Mouse (Mus musculus) natural killer cell, adult 2 months (primary cell): Measurements from ENCODE around the gene Cd101.

Source experiments
- DNase-seq, 2 experiments: peaks; one replicate each; pipeline ENCODE4 v3.0.0; 2022; ENCODE audit warnings: low spot score in 2 of 2

Gene Cd101

DNA sequence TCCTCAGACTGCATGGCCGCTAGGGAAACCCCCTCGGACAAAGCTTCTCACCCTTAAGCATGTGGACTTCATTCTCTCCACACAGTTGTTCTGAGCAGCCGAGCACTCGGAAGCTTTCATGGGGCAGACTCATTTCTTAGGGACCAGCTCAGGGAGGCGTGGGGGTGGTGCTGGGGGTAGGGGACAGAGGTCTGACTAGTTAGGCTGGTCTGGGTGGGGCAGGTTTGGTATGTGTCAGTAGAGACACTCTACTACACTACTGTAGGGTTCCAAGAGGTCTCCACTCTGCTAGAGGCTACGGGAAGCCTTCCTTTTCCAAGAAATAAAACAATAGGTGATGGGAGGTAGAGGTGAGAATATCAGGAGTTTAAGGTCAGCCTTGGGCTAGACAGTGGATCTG lies 15.3 kb upstream of the Cd101 start:
- no peak for DNase-seq

DNA sequence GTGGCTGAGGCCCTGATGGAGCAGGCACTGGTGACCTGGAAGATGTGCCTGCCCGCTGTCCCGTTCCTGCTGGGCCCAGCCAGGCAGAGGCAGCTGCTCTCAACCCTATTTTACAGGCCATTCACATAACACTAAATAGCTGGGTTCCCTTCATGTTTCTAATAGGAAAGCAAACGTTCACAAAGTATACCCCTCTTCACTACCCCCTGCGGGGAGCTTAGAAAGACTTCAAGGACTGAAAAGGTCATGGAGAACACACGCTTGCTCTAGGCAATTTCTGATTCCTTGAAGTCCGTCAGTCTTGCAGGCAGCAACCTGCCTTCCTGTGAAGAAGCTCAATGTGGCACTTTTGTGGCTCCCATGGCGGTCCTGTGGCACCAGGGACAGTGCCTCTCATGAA lies 12.6 kb upstream of the Cd101 start:
- DNase-seq = no peak

DNA sequence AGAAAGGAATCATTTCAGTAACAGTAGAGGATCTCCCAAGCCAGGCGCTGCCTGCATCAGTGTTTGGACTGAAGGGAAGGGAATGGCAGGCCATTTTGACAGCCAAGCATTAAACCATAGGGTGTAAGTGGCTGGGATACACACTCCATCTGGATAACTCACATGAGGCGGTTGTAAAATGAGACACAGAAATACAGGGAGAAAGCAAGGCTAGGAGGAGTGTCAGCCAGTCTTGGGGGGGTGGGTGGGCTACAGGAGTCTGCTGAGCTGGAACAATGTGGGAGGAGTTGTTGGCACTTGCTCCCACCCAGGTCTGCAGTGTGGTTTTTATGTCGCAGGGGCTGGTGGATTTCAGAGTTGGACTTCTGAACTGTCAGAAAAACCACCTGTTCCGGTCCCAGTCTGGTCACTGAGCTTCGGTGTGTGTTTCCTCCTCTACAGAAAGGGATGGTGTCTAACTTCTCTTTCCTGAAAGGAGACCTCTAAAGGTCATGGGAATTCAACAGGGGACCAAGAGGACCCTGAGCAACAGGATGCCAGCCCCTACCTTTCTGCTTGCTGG lies 8.7 kb upstream of the Cd101 start:
- no peak for DNase-seq

GRCm38 (mm10) chr3:101036001-101036400 lies 6.6 kb upstream of the Cd101 start:
- DNase-seq = no peak

- DNase-seq = no peak
Observed at GRCm38 (mm10) chr3:101034509-101034908, 5.2 kb upstream of the Cd101 start.

GRCm38 (mm10) chr3:101033644-101034043 lies 4.3 kb upstream of the Cd101 start:
- no peak for DNase-seq

- no peak for DNase-seq
Observed at GRCm38 (mm10) chr3:101031456-101032142, 2.2 kb upstream of the Cd101 start.

DNA sequence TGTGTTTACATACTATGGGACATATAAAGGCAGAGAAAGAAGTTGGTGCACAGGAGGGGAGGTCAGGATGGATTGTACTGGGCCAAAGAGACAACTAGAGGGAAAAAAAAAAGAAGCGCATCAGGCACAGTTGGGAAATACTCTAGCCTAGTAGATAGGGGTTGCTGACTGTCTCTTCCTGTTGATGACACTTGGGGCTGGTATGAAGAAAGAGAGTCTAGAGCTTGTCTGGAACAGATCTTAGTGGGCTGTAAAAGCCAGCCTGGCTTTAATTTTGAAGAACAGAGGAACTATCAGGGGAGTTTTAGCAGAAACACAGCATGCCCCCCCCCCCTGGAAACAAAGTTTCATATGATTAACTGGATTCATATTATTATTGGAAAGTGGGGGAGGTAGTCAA lies 1.3 kb upstream of the Cd101 start:
- no peak for DNase-seq

DNA sequence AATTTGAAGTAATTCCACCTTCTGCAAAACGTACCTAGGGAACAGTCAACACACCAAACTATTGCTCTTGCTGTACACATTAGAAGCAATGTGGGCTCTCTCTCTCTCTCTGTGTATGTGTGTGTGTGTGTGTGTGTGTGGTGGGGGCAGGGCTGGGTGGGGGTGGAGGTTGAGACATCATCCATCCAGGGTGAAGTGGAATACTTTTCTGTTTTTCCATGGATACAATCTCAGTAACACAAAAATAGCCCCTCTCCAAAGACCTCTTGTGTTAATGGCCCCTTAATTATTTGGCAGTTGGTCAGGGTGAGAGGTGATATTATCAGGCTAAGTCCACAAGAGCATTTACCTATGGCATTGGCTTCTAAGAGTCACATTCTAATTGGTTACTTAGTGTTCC lies 2.6 kb downstream of the Cd101 start:
- DNase-seq = no peak

DNA sequence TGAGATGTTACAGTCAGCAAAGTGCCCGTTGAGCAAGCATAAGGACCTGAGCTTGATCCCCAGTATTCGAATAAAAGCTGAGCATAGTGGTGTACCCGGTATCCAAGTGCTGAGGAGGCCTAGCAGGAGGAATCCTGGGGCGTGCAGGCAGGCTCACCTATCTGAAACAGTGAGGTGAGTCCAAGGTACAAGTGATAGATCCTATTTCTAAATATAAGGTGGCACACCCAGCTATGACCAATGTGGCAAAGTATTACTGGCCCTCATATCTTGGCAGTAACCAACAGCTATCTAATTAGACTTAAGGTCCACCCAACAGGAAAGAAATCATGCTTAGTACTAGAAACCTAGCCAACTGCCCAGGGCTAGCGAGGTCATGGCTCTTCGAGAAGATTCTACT lies 6.4 kb downstream of the Cd101 start:
- no peak for DNase-seq

GRCm38 (mm10) chr3:101021481-101022051 lies 7.8 kb downstream of the Cd101 start:
- no peak for DNase-seq

- DNase-seq = no peak
Observed at GRCm38 (mm10) chr3:101021073-101021472, 8.3 kb downstream of the Cd101 start.

- DNase-seq = no peak
Observed at GRCm38 (mm10) chr3:101018494-101018893, 10.9 kb downstream of the Cd101 start.

GRCm38 (mm10) chr3:101016050-101016449 lies 13.3 kb downstream of the Cd101 start:
- DNase-seq = no peak

DNA sequence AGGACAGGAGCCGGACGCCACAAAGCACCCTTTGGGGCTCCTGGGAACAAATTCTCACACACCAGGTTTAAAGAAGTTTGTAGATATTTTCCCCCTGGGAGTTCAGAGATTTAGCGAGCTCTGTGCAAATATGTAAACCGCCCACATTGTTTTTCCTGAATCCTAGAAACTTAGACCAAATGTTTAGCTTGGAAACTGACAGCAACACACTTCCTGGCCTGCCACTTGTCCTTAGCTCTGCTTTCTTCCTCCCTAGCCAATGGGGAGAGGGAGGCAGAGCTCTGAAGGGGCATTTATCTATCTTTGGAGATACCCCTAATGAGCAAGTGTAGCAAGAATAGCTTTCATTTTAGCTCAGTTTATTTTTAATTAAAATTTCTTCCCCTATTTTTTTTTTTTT lies 14.1 kb downstream of the Cd101 start:
- no peak for DNase-seq

GRCm38 (mm10) chr3:101013536-101013935 lies 15.8 kb downstream of the Cd101 start:
- no peak for DNase-seq

DNA sequence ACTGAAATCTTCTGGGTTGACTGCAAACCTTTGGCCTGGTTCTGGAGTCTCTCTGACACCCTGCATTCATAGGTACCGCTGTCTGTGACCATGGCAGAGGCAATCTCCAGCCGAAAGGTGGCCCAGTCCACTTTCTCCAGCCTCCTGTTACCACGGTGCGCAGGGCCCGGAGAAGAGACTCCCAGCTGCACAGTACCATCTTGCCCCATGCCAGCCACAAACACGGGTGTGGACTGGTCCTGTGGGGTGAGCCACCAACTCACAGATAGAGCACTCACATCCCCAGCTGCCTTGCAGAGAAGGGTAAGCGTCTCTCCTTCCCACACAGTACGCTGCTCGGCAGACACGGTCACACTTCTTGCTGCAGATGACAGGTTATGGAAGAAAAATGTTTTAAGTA lies 16.4 kb downstream of the Cd101 start:
- no peak for DNase-seq

DNA sequence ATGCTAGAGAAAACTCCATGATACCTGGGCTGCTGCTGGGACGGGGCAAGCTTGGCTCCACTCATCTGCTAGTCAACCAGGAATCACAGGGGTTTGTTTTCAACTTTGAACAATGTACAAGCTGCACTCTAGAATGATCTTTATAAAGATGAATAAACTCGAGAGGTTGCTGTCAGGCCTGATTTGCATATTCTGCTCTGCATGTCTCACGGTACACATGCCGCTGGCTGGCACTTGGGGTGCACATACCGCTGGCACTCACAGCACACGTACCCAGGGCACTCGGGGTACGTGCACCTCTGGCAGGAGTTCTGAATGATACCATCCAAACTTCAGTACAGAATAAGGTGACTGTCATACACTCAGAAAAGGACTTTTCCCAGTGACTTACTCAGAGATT lies 16.8 kb downstream of the Cd101 start:
- DNase-seq = peak in 1 of 2 experiments; percentile 19

DNA sequence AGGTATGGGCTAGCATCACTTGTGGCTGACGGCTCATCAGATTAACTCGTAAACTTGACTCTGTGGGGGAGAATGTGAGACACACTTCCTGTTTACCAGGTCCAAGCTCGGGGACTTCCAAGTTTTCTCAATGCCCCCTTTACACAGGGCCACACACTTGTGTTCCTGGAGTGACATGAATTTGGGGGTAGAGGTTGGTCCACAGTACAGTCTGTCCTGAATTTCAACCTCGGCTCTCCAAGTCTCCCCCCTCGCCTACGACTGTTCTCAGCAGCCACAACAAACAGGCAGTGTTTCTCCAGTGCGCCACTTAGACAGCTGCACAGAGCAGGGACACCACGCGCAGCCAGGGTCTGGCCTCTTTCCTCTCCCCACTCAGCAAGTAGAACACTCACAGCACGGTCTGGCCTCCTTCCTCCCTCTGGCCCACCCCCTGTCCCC lies 17.2 kb downstream of the Cd101 start:
- DNase-seq = peak; percentile 67 to 81

DNA sequence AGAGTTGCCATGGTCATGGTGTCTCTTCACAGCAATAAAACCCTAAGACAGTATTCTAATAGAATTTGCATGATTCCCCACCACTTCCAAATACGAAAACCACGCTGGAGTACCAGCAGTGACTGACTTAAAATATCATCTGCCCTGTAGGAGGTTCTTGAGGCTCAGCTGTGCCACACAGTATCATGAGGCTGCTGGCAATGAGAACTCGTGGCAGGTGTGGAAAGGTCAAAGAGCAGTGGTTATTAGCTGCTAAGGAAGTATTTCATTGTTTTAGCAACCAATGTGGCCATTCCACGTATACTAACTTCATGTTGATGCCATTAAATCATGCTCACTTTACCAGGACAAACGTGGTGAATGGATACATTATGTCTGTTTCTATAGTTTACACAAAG lies 18.2 kb downstream of the Cd101 start:
- DNase-seq = no peak

GRCm38 (mm10) chr3:101010589-101011202 lies 18.7 kb downstream of the Cd101 start:
- DNase-seq = peak; percentile 45 to 57

- no peak for DNase-seq
Observed at GRCm38 (mm10) chr3:101007112-101007782, 22.1 kb downstream of the Cd101 start.
